Mouse (Mus musculus): ENCODE results near the gene Olfr1445.

Olfr1445 gene

GRCm38 (mm10) chr19:12883555-12883954, at the start of gene Olfr1445:
Olfr1445 (plus strand) TSS chr19:12883855.
- DNase-seq = no peak

- no peak for DNase-seq
Measured at GRCm38 (mm10) chr19:12838507-12838906, 45.1 kb upstream of the Olfr1445 start.

GRCm38 (mm10) chr19:12846382-12846781, 37.3 kb upstream of the Olfr1445 start, which contains the start of gene Gm5244:
Gm5244 (plus strand) TSS chr19:12846682.
- no peak for DNase-seq

GRCm38 (mm10) chr19:12856983-12857382, 26.7 kb upstream of the Olfr1445 start, which contains the start of gene Olfr1444:
Olfr1444 (plus strand) TSS chr19:12857283.
- no peak for DNase-seq

- no peak for DNase-seq
Measured at GRCm38 (mm10) chr19:12893424-12893823, 9.8 kb downstream of the Olfr1445 start, which contains the start of gene Olfr1446. Olfr1446 (minus strand) TSS chr19:12893524.

- DNase-seq = no peak
Measured at GRCm38 (mm10) chr19:12903643-12904042, 20.0 kb downstream of the Olfr1445 start, which contains the start of gene Olfr1447. Olfr1447 (minus strand) TSS chr19:12903743.

GRCm38 (mm10) chr19:12924319-12924718, 40.7 kb downstream of the Olfr1445 start, which contains the start of gene Olfr1448:
Olfr1448 (minus strand) TSS chr19:12924419.
- DNase-seq = no peak

- no peak for DNase-seq
Measured at GRCm38 (mm10) chr19:12930540-12930939, 46.9 kb downstream of the Olfr1445 start, which contains the start of gene Olfr1449. Olfr1449 (plus strand) TSS chr19:12930840.

All from B cell, adult 2 months (primary cell).